Mouse (Mus musculus): ENCODE data around the gene Zfp655.
A peak's percentile ranks its signal among the peaks of the same experiment; 100 is the strongest.
"Not testable (repeated sequence)": the region's sequence is repeated elsewhere in the genome, so short reads cannot be mapped to it uniquely, and the experiment has no call there.

Zfp655 gene

GRCm38 (mm10) chr5:145222840-145223239 is 8.7 kb upstream of the Zfp655 start:
- no peak for DNase-seq (ENCODE audit: low spot score)

GRCm38 (mm10) chr5:145223395-145223794 is 8.1 kb upstream of the Zfp655 start:
- DNase-seq (ENCODE audit: low spot score), result no peak

- DNase-seq (ENCODE audit: low spot score), result no peak
Measured at GRCm38 (mm10) chr5:145226453-145226852, 5.1 kb upstream of the Zfp655 start.

GRCm38 (mm10) chr5:145229283-145229682 is 2.2 kb upstream of the Zfp655 start:
- not testable (repeated sequence) for DNase-seq (ENCODE audit: low spot score)

- DNase-seq (ENCODE audit: low spot score), result no peak
Measured at GRCm38 (mm10) chr5:145230641-145231040, 874 bp upstream of the Zfp655 start.

- no peak for DNase-seq (ENCODE audit: low spot score)
Measured at GRCm38 (mm10) chr5:145231893-145232411, 437 bp downstream of the Zfp655 start.

- DNase-seq (ENCODE audit: low spot score), result no peak
Measured at GRCm38 (mm10) chr5:145234636-145235035, 3.1 kb downstream of the Zfp655 start.

GRCm38 (mm10) chr5:145249520-145249919 is 18.0 kb downstream of the Zfp655 start:
- DNase-seq (ENCODE audit: low spot score), result no peak

GRCm38 (mm10) chr5:145273568-145273967 is 42.1 kb downstream of the Zfp655 start:
- not testable (repeated sequence) for DNase-seq (ENCODE audit: low spot score)

GRCm38 (mm10) chr5:145279948-145280347 is 48.4 kb downstream of the Zfp655 start:
- no peak for DNase-seq (ENCODE audit: low spot score)

- DNase-seq (ENCODE audit: low spot score), result peak; percentile 88
Measured at GRCm38 (mm10) chr5:145280371-145281143, 49.0 kb downstream of the Zfp655 start, which contains the start of gene Zscan25. Gene Zscan25 (plus strand): TSS chr5:145280500.

- no peak for DNase-seq (ENCODE audit: low spot score)
Measured at GRCm38 (mm10) chr5:145288382-145288781, 56.9 kb downstream of the Zfp655 start.

GRCm38 (mm10) chr5:145290697-145291096 is 59.2 kb downstream of the Zfp655 start:
- DNase-seq (ENCODE audit: low spot score), result no peak

- no peak for DNase-seq (ENCODE audit: low spot score)
Measured at GRCm38 (mm10) chr5:145292398-145292797, 60.9 kb downstream of the Zfp655 start.

Data from urinary bladder, postnatal 25 days (tissue).